In genomic region chr5:46731297-46731696, GRCm38 (mm10) we compare ENCODE assay signal across 21 mouse cellular contexts.
DNase-seq lines count a peak whose midpoint lies in the region; ATAC-seq lines count a peak whose summit lies in the region.
"Had no signal": no experiment of that assay in that cellular context is flagged by ENCODE, and none has a peak within 500 bp of the region (broad histone marks: within the 10 kb centered on the region; RNA-seq: fewer than 3 reads in every experiment).

No protein-coding gene starts in this region.

- H3K9ac ChIP-seq in hindbrain, embryonic 12.5 days, result no peak overlapping the region
- no peak overlapping the region for H3K9ac ChIP-seq in hindbrain, embryonic 16.5 days (ENCODE audit: low read depth, low read length)
- H3K9ac ChIP-seq in midbrain, embryonic 15.5 days, result no peak overlapping the region
- H3K9ac ChIP-seq in neural tube, embryonic 14.5 days (replicated peaks; ENCODE audit: low read depth, low read length), result no peak overlapping the region
- H3K9ac ChIP-seq in neural tube, embryonic 15.5 days (replicated peaks), result no peak overlapping the region
- H3K9ac ChIP-seq: embryonic facial prominence, embryonic 13.5 days; embryonic facial prominence, embryonic 15.5 days had no signal

- H3K27me3 ChIP-seq in hindbrain, embryonic 12.5 days, result no peaks in the 10 kb centered on the region
- no peaks in the 10 kb centered on the region for H3K27me3 ChIP-seq in hindbrain, embryonic 16.5 days (replicated peaks; ENCODE audit: control insufficient read depth, insufficient read depth, low read length)
- H3K27me3 ChIP-seq in midbrain, embryonic 15.5 days (replicated peaks), result no peaks in the 10 kb centered on the region
- H3K27me3 ChIP-seq in midbrain, embryonic 10.5 days (ENCODE audit: low read depth, poor library complexity, severe bottlenecking), result no peaks in the 10 kb centered on the region
- H3K27me3 ChIP-seq in neural tube, embryonic 14.5 days (ENCODE audit: control insufficient read depth, insufficient read depth, low read length), result no peaks in the 10 kb centered on the region
- H3K27me3 ChIP-seq in neural tube, embryonic 15.5 days (replicated peaks), result no peaks in the 10 kb centered on the region
- H3K27me3 ChIP-seq: embryonic facial prominence, embryonic 13.5 days; embryonic facial prominence, embryonic 15.5 days had no signal

- H3K9me3 ChIP-seq in hindbrain, embryonic 12.5 days (replicated peaks), result no peaks in the 10 kb centered on the region
- no peaks in the 10 kb centered on the region for H3K9me3 ChIP-seq in hindbrain, embryonic 16.5 days (ENCODE audit: control insufficient read depth, low read length)
- H3K9me3 ChIP-seq in midbrain, embryonic 15.5 days, result no peaks in the 10 kb centered on the region
- H3K9me3 ChIP-seq in midbrain, embryonic 10.5 days (replicated peaks), result no peaks in the 10 kb centered on the region
- no peaks in the 10 kb centered on the region for H3K9me3 ChIP-seq in neural tube, embryonic 14.5 days (ENCODE audit: control insufficient read depth, low read length)
- H3K9me3 ChIP-seq in neural tube, embryonic 15.5 days (replicated peaks), result no peaks in the 10 kb centered on the region
- H3K9me3 ChIP-seq: embryonic facial prominence, embryonic 13.5 days; embryonic facial prominence, embryonic 15.5 days had no signal

- WGBS in hindbrain, embryonic 12.5 days, result 72% methylated on average over 3 of the region's 3 CpGs
- WGBS in hindbrain, embryonic 16.5 days, result 58% methylated on average over 3 of the region's 3 CpGs
- WGBS in midbrain, embryonic 15.5 days, result 77% methylated on average over 3 of the region's 3 CpGs
- WGBS in midbrain, embryonic 10.5 days, result 87% methylated on average over 3 of the region's 3 CpGs
- 55% methylated on average over 3 of the region's 3 CpGs for WGBS in neural tube, embryonic 14.5 days
- 38% methylated on average over 3 of the region's 3 CpGs for WGBS in neural tube, embryonic 15.5 days

- DNase-seq in midbrain, embryonic 10.5 days (ENCODE audit: low spot score), result no peak
- DNase-seq: adrenal gland, adult 2 months; adrenal gland, postnatal 10 days; adrenal gland, postnatal 25 days; cerebellum, adult 11 months; cerebellum, adult 18-20 months; cerebellum, adult 8-10 months; cerebellum, adult 9-11 months; cerebellum, postnatal 14 days; cerebellum, postnatal 36 days; embryo, embryonic 11 days had no signal

- H3K36me3 ChIP-seq in hindbrain, embryonic 12.5 days, result no peaks in the 10 kb centered on the region
- H3K36me3 ChIP-seq in hindbrain, embryonic 16.5 days (ENCODE audit: control insufficient read depth, insufficient read depth, low read length), result no peaks in the 10 kb centered on the region
- H3K36me3 ChIP-seq in midbrain, embryonic 15.5 days (replicated peaks), result no peaks in the 10 kb centered on the region
- no peaks in the 10 kb centered on the region for H3K36me3 ChIP-seq in midbrain, embryonic 10.5 days
- H3K36me3 ChIP-seq in neural tube, embryonic 14.5 days (ENCODE audit: control insufficient read depth, insufficient read depth, low read length), result no peaks in the 10 kb centered on the region
- no peaks in the 10 kb centered on the region for H3K36me3 ChIP-seq in neural tube, embryonic 15.5 days
- H3K36me3 ChIP-seq: embryonic facial prominence, embryonic 13.5 days; embryonic facial prominence, embryonic 15.5 days had no signal

- H3K4me1 ChIP-seq in hindbrain, embryonic 12.5 days, result no peaks in the 10 kb centered on the region
- no peaks in the 10 kb centered on the region for H3K4me1 ChIP-seq in hindbrain, embryonic 16.5 days (ENCODE audit: control insufficient read depth, insufficient read depth, low read depth, low read length)
- H3K4me1 ChIP-seq in midbrain, embryonic 15.5 days, result no peaks in the 10 kb centered on the region
- no peaks in the 10 kb centered on the region for H3K4me1 ChIP-seq in midbrain, embryonic 10.5 days
- H3K4me1 ChIP-seq in neural tube, embryonic 14.5 days (ENCODE audit: control insufficient read depth, insufficient read depth, low read length), result no peaks in the 10 kb centered on the region
- no peaks in the 10 kb centered on the region for H3K4me1 ChIP-seq in neural tube, embryonic 15.5 days
- H3K4me1 ChIP-seq: embryonic facial prominence, embryonic 13.5 days; embryonic facial prominence, embryonic 15.5 days had no signal

- no peak overlapping the region for H3K27ac ChIP-seq in hindbrain, embryonic 12.5 days
- no peak overlapping the region for H3K27ac ChIP-seq in hindbrain, embryonic 16.5 days (ENCODE audit: low read depth, low read length)
- no peak overlapping the region for H3K27ac ChIP-seq in midbrain, embryonic 15.5 days
- H3K27ac ChIP-seq in midbrain, embryonic 10.5 days (replicated peaks), result no peak overlapping the region
- no peak overlapping the region for H3K27ac ChIP-seq in neural tube, embryonic 14.5 days (ENCODE audit: low read depth, low read length)
- H3K27ac ChIP-seq in neural tube, embryonic 15.5 days (replicated peaks), result no peak overlapping the region
- H3K27ac ChIP-seq: embryonic facial prominence, embryonic 13.5 days; embryonic facial prominence, embryonic 15.5 days had no signal

- ATAC-seq in hindbrain, embryonic 12.5 days (ENCODE audit: low FRiP score), result 0 out of 2 replicates have a peak, but pooled peaks have one; percentile 43
- no peak for ATAC-seq in hindbrain, embryonic 16.5 days
- ATAC-seq in midbrain, embryonic 15.5 days (replicated peaks), result peak; percentile 42; the same call in 1 of the 2 replicates
- ATAC-seq in neural tube, embryonic 14.5 days (ENCODE audit: low read depth), result peak; percentile 70
- ATAC-seq in neural tube, embryonic 15.5 days (ENCODE audit: low FRiP score), result no peak; the same call in 1 of the 2 replicates
- ATAC-seq: forebrain, embryonic 14.5 days; forebrain, embryonic 16.5 days had no signal

- no peak overlapping the region for H3K4me2 ChIP-seq in hindbrain, embryonic 12.5 days (replicated peaks)
- H3K4me2 ChIP-seq in hindbrain, embryonic 16.5 days (ENCODE audit: low read length), result no peak overlapping the region
- H3K4me2 ChIP-seq in midbrain, embryonic 15.5 days, result no peak overlapping the region
- no peak overlapping the region for H3K4me2 ChIP-seq in neural tube, embryonic 14.5 days (ENCODE audit: low read depth, low read length)
- no peak overlapping the region for H3K4me2 ChIP-seq in neural tube, embryonic 15.5 days
- H3K4me2 ChIP-seq: embryonic facial prominence, embryonic 13.5 days; embryonic facial prominence, embryonic 15.5 days had no signal

- H3K4me3 ChIP-seq in hindbrain, embryonic 12.5 days, result no peak overlapping the region
- no peak overlapping the region for H3K4me3 ChIP-seq in hindbrain, embryonic 16.5 days (ENCODE audit: low read length)
- no peak overlapping the region for H3K4me3 ChIP-seq in midbrain, embryonic 15.5 days
- H3K4me3 ChIP-seq in midbrain, embryonic 10.5 days, result no peak overlapping the region
- H3K4me3 ChIP-seq in neural tube, embryonic 14.5 days (ENCODE audit: low read depth, low read length), result no peak overlapping the region
- no peak overlapping the region for H3K4me3 ChIP-seq in neural tube, embryonic 15.5 days (replicated peaks)
- H3K4me3 ChIP-seq: embryonic facial prominence, embryonic 13.5 days; embryonic facial prominence, embryonic 15.5 days; erythroblast, embryonic 14.5 days had no signal

Comparison
In these comparisons a context has a peak if more than half of its experiments do, and no peak if none do; other contexts are left out.
1. ATAC-seq: peak in hindbrain, embryonic 12.5 days (single experiment), midbrain, embryonic 15.5 days (single experiment) and neural tube, embryonic 14.5 days (single experiment); none in hindbrain, embryonic 16.5 days (single experiment) and neural tube, embryonic 15.5 days (single experiment).